Mouse (Mus musculus) cerebellum, adult 11-12 months (tissue): Measurements from ENCODE around the gene Lingo1.

Experiments used
- DNase-seq: peaks from one replicate; pipeline ENCODE4 v3.0.0; 2022

Lingo1 gene

GRCm38 (mm10) chr9:56795721-56796655 lies at the start of gene Lingo1:
Lingo1 (minus strand) TSS chr9:56796468.
- DNase-seq = peak; percentile 72

- DNase-seq = no peak
These were observed 48.4 kb upstream of the Lingo1 start for GRCm38 (mm10) chr9:56844644-56845043.

- peak; percentile 57 for DNase-seq
These were observed 47.5 kb upstream of the Lingo1 start for GRCm38 (mm10) chr9:56843679-56844188.

GRCm38 (mm10) chr9:56842303-56842719 lies 46.0 kb upstream of the Lingo1 start:
- no peak for DNase-seq

GRCm38 (mm10) chr9:56841864-56842263 lies 45.6 kb upstream of the Lingo1 start:
- DNase-seq = no peak

GRCm38 (mm10) chr9:56840721-56841120 lies 44.5 kb upstream of the Lingo1 start:
- DNase-seq = peak; percentile 36

- no peak for DNase-seq
These were observed 38.9 kb upstream of the Lingo1 start for GRCm38 (mm10) chr9:56835152-56835551.

- no peak for DNase-seq
These were observed 36.6 kb upstream of the Lingo1 start for GRCm38 (mm10) chr9:56832900-56833299.

- DNase-seq = no peak
These were observed 35.6 kb upstream of the Lingo1 start for GRCm38 (mm10) chr9:56831904-56832303.

GRCm38 (mm10) chr9:56830162-56830561 lies 33.9 kb upstream of the Lingo1 start:
- DNase-seq = no peak

GRCm38 (mm10) chr9:56828841-56829240 lies 32.6 kb upstream of the Lingo1 start:
- DNase-seq = no peak

GRCm38 (mm10) chr9:56828146-56828545 lies 31.9 kb upstream of the Lingo1 start:
- no peak for DNase-seq

GRCm38 (mm10) chr9:56825476-56826213 lies 29.4 kb upstream of the Lingo1 start:
- DNase-seq = no peak

- DNase-seq = peak; percentile 22
These were observed 28.6 kb upstream of the Lingo1 start for GRCm38 (mm10) chr9:56824900-56825299.

GRCm38 (mm10) chr9:56810916-56811315 lies 14.6 kb upstream of the Lingo1 start:
- no peak for DNase-seq

- DNase-seq = no peak
These were observed 11.7 kb upstream of the Lingo1 start for GRCm38 (mm10) chr9:56807990-56808389.

- no peak for DNase-seq
These were observed 6.9 kb upstream of the Lingo1 start for GRCm38 (mm10) chr9:56803146-56803545.

- DNase-seq = peak; percentile 81
These were observed 1.6 kb upstream of the Lingo1 start for GRCm38 (mm10) chr9:56797876-56798275.

- DNase-seq = peak; percentile 62
These were observed 426 bp upstream of the Lingo1 start for GRCm38 (mm10) chr9:56796656-56797131.

- no peak for DNase-seq
These were observed 4.5 kb downstream of the Lingo1 start for GRCm38 (mm10) chr9:56791696-56792261.

- DNase-seq = no peak
These were observed 11.7 kb downstream of the Lingo1 start for GRCm38 (mm10) chr9:56784576-56784975.

GRCm38 (mm10) chr9:56776881-56777801 lies 19.1 kb downstream of the Lingo1 start:
- peak; percentile 97 for DNase-seq
